Mouse (Mus musculus) bone marrow macrophage, adult 2 months (primary cell): ENCODE data around the gene Bloc1s6.

Experiments used
- CTCF ChIP-seq: IDR thresholded peaks from 2 replicates; pipeline ENCODE4 v1.5.1; 2012; ENCODE audit warnings: low read depth, mild to moderate bottlenecking, low read length, moderate library complexity
- POLR2A ChIP-seq: IDR thresholded peaks from 2 replicates; pipeline ENCODE4 v1.6.1; 2012; ENCODE audit warnings: mild to moderate bottlenecking, low read depth, low read length, borderline replicate concordance

- TF ChIP-seq CTCF, result no peak
- no peak for TF ChIP-seq POLR2A
These were observed 37.3 kb upstream of the Bloc1s6 start for GRCm38 (mm10) chr2:122701012-122701411.
